Mouse (Mus musculus): Measurements from ENCODE around the gene Rsph3b.
"Not testable (repeated sequence)": the region's sequence is repeated elsewhere in the genome, so short reads cannot be mapped to it uniquely, and the experiment has no call there.

Rsph3b gene

DNA sequence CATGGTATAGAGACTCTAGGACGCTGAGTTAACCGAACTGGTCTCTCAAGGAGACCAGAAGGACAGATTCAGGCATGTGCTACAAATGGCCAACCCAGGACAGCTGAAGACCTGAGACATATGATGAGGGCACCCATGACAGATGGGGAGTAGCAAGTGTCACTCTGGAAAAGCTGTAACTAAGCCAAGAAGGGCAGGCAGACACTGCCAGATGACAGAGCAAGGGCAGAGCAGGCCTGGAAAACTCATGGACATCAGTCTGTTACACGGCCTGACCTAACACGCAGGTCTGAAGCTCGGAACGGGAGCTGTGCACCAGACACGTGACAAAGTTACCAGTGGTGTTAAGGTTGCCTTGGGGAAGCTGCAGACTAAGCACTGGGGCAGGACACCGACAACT lies 10.4 kb upstream of the Rsph3b start:
- DNase-seq (ENCODE audit: low spot score): not testable (repeated sequence)

DNA sequence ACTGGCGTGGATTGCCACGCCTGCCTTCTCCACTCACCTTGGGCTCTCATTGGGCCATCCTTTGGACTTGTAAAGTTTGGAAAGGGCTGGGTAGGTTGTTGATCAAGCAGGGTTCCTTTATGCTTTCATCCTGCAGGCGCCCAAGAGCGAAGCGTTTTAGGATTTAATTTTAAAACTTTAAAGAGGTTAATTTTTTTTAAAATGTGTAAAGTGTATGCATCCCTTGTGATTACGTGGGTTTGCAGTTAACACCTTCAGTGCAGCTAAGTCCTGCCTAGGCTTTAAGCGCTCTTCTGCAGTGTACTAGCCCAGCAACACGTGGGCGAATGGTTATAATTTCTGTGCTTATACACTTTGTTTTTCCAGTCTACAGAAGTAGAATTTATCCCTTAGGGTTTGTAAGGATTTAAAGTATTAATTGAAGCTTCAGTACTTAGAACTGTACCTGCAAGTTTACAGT lies 317 bp upstream of the Rsph3b start:
- DNase-seq (ENCODE audit: low spot score): not testable (repeated sequence)

DNA sequence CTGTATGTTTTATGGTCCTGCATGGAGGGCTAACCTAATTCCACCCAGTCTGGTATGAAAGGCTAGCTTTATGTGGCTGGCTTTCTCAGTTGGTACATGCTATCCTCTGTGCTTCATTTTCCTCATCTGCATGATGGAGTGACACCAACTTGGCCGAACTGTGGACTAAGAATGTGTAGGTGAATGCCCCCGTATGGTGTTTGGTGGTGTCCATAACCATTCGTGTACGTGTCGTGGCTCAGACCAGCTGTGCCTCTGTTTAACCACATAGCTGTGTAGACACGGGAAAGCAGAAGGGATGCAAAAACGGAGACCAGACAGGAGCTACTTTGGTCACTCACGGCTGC lies 872 bp downstream of the Rsph3b start:
- not testable (repeated sequence) for DNase-seq (ENCODE audit: low spot score)

DNA sequence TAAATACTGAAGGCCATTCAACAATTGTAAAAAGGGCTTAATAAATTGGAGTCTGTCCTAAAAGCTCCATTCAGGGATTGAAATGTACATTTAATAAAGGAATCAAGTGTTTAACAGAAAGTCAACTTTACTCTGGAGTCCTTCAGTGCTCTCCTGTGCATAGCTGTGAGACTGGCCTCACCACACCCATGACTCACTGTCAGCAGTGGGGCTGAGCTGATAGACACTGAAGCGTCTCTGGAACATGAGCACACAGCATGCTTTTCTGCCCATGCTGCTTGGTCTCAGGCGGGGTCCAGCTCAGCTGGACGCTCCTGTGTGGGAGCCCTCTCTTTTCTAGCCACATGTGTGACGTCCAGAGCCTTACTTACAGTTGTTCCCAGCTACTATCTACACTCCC lies 5.9 kb downstream of the Rsph3b start:
- not testable (repeated sequence) for DNase-seq (ENCODE audit: low spot score)

DNA sequence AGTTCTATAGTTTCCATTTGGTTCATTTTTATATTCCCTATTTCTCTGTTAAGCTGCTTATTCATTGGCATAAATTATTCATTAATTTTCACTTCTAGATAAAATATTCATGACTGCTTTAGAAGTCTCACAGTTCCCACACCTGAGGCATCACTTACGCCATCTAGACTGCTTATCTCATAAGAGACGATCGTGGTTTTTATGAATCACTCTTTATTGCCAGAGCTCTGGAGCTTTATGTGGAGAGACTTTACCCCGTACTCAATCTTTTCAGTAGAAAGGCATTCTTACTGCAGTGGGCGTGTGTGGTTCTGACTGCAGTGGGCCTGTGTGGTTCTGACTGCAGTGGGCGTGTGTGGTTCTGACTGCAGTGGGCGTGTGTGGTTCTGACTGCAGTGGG lies 16.9 kb downstream of the Rsph3b start:
- DNase-seq (ENCODE audit: low spot score): not testable (repeated sequence)

- DNase-seq (ENCODE audit: low spot score): not testable (repeated sequence)
Measured at GRCm38 (mm10) chr17:6920351-6920894, 28.1 kb downstream of the Rsph3b start.

DNA sequence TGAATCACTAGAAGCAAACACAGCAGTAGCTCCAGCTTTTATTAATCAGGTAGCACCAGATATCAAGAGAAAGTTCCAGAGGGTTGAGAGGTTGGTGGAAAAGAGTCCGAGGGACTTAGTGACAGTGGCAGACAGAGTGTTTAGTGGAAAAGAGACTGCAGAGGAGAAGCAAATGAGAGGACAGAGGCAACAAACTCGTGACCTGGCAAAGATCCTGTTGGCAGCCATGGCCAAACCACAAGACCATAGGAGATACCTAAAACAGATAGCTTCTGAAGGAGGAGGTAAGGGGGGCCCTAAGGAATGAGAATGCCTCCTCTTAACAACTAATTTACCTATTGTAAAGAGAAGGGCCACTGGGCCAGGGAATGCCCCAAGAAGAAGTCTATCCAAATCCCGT lies 29.1 kb downstream of the Rsph3b start:
- not testable (repeated sequence) for DNase-seq (ENCODE audit: low spot score)

DNA sequence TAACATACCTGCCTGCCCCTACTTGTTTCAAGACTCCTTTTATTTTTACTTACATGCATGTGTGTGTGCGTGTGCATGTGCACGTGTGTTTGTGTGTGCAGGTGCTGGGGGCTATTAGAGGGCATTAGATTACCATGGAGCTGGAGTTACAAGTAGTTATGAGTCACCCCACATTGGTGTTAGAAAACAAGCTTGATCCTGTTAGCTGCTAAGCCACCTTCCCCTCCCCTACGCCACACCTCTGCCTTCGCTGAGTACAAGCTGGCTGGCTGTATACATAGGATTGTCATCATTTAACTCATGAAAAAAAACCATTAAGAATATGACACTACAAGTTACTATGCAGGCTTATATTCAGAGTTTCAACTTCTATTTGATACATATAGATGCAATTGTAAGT lies 33.2 kb downstream of the Rsph3b start:
- not testable (repeated sequence) for DNase-seq (ENCODE audit: low spot score)

DNA sequence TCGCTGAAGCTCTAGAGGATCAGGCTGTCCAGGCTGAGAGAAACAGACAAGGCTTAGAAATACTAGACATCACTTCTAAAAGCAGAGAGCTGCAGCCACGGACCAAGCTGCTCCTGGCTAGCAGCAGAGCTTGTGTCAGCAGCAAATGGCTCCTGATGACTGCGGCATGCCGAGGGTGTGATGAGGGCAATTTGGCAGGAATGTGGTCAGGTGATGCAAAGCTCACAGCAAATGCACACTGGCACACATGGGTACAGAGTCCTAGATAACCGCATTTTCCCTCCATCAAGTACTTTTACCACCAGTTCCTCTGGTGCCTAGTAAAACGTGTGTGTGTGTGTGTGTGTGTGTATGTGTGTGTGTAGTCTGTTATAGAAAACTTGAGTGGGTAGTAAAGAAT lies 34.4 kb downstream of the Rsph3b start:
- not testable (repeated sequence) for DNase-seq (ENCODE audit: low spot score)

DNA sequence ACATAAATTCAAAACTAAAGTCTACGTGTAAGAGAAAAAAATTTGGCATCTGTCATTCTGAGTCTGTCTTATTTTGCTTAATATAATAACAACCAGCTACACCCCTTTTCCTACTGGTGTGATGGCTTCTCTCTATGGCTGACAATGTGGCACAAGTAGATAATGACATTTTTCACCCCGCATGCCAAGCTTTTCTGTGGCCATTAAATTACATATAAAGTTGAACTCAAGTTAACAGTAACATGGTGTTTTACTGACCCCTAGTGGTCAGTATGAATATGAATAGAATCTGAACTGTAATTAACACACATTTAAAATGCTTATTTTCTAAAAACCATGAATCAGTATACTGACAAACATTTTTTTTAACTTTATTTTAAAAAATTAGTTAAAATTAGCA lies 48.1 kb downstream of the Rsph3b start:
- DNase-seq (ENCODE audit: low spot score): not testable (repeated sequence)

- peak; percentile 48 for DNase-seq (ENCODE audit: low spot score)
Measured at GRCm38 (mm10) chr17:6897996-6898562, 50.4 kb downstream of the Rsph3b start.

DNA sequence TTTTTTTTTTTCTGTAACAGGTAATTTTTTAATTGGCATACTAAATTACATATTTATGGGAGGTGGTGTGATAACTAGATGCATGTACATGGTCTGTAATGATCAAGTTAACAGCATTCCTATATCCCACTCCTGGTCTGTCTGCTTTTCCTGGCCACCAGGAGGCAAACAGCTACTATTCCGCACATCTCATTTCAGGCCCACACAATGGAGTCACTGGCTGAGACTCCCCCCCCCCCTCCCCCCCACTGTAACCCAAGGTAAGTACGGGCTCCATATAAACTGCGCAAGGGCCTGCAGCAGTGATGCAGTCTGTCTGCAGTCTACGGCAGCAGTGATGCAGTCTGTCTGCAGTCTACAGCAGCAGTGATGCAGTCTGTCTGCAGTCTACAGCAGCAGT lies 51.7 kb downstream of the Rsph3b start:
- no peak for DNase-seq (ENCODE audit: low spot score)

DNA sequence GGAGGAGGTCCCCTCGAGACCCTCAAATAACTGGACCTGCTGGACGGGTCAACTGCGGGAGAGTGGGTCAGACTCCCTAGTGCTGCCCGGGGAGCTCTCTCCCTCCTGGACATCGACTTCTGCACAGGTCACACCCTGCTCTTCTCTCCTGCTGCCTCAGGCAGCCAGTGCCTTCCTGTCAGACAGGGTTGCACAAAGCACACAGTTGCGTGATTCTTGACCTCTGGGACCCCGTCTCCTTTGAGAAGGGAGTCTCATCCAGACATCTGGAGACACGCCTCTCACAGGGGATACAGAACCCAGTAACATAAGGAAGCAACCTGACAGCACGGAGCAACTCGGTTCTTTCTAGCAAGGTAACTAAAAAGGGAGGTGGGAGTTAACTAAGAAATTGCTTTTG lies 55.1 kb downstream of the Rsph3b start:
- no peak for DNase-seq (ENCODE audit: low spot score)

GRCm38 (mm10) chr17:6891966-6892934 lies 56.2 kb downstream of the Rsph3b start:
- DNase-seq (ENCODE audit: low spot score): no peak

DNA sequence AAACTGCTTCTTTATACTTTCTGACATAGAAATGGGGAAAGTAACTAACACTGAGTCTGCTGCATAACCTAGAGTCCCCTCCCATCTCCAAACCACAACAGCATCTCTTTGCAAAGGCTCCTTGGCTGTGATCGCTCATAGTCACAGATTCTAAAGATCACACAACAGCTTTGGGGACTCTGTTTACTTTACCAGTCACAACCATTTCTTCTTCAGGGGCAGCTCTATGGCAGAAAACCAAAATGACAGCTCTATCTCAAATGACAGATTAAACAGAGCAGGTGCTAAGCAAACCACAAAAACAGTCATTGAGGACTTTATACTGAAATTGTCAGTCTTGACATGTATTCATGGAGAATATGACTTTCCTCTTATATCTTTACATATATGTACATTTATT lies 62.0 kb downstream of the Rsph3b start:
- DNase-seq (ENCODE audit: low spot score): no peak

GRCm38 (mm10) chr17:6884531-6884930 lies 64.0 kb downstream of the Rsph3b start:
- no peak for DNase-seq (ENCODE audit: low spot score)

GRCm38 (mm10) chr17:6881306-6881705 lies 67.2 kb downstream of the Rsph3b start:
- DNase-seq (ENCODE audit: low spot score): no peak

GRCm38 (mm10) chr17:6871421-6871820 lies 77.1 kb downstream of the Rsph3b start:
- DNase-seq (ENCODE audit: low spot score): no peak

DNA sequence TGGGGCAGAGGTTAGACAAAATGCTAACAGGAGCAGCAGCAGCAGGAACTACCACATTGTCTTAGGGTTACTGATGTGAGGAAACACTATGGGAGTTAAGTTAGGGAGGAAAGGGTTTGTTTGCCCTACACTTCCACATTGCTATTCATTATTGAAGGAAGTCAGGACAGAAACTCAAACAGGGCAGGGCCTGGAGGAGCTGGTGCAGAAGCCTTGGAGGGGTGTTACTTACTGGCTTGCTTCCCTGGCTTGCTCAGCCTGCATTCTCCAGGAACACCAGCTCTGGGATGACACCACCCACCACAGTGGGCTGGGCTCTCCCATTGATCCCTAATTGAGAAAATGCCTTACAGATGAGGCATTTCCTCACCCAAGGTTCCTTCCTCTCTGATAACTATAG lies 79.7 kb downstream of the Rsph3b start:
- DNase-seq (ENCODE audit: low spot score): peak; percentile 45

GRCm38 (mm10) chr17:6867740-6868139 lies 80.7 kb downstream of the Rsph3b start:
- peak; percentile 26 for DNase-seq (ENCODE audit: low spot score)

GRCm38 (mm10) chr17:6866576-6866975 lies 81.9 kb downstream of the Rsph3b start:
- no peak for DNase-seq (ENCODE audit: low spot score)

GRCm38 (mm10) chr17:6865580-6865979 lies 82.9 kb downstream of the Rsph3b start:
- DNase-seq (ENCODE audit: low spot score): peak; percentile 45

GRCm38 (mm10) chr17:6864869-6865268 lies 83.6 kb downstream of the Rsph3b start:
- no peak for DNase-seq (ENCODE audit: low spot score)

All from lung, postnatal 25 days (tissue).